ENCODE assay signal across 8 mouse cellular contexts in genomic region chr1:25510321-25511055, GRCm38 (mm10).
DNase-seq lines count a peak whose midpoint lies in the region; ATAC-seq and TF ChIP-seq lines count a peak whose summit lies in the region.

No protein-coding gene starts in this region.

- H3K4me3 ChIP-seq in kidney, adult 2 months (ENCODE audit: insufficient read depth, low read depth, low read length), result no peak overlapping the region
- no peak overlapping the region for H3K4me3 ChIP-seq in stomach, postnatal 0 days (ENCODE audit: low read depth, low read length)

- no peak overlapping the region for H3K4me2 ChIP-seq in stomach, postnatal 0 days (replicated peaks; ENCODE audit: low read depth)

- ATAC-seq in common myeloid progenitor, adult 5-6 weeks (replicated peaks; ENCODE audit: low read depth, poor library complexity, severe bottlenecking), result peak; percentile 82
- peak; percentile 35 for ATAC-seq in inflammation-experienced regulatory T-cells, adult 6 months
- no peak for ATAC-seq in stomach, postnatal 0 days (ENCODE audit: low FRiP score, low TSS enrichment)
- ATAC-seq in CD4-positive, CD25-positive, alpha-beta regulatory T cell, adult 4 months, result no peak

- TF ChIP-seq POLR2A in kidney, adult 2 months (IDR thresholded peaks at IDR 0.05; ENCODE audit: low read depth, low read length), result no peak

- H3K27ac ChIP-seq in kidney, adult 2 months (ENCODE audit: insufficient read depth, low read depth, low read length), result no peak overlapping the region
- H3K27ac ChIP-seq in stomach, postnatal 0 days (replicated peaks), result no peak overlapping the region

- TF ChIP-seq EP300 in stomach, postnatal 0 days (optimal IDR thresholded peaks at IDR 0.05), result no peak

- DNase-seq in kidney, adult 2 months, result no peak
- no peak for DNase-seq in kidney, adult 8-10 months
- peak; percentile 60 for DNase-seq in MN1 (ENCODE audit: low spot score)
- no peak for DNase-seq in stomach, postnatal 0 days (ENCODE audit: low spot score)
- DNase-seq in left cerebral cortex, adult 9 months (ENCODE audit: low spot score in 2 of 2), result no peak

- no peaks in the 10 kb centered on the region for H3K27me3 ChIP-seq in kidney, adult 2 months (replicated peaks; ENCODE audit: control insufficient read depth, insufficient read depth, low read length)
- no peaks in the 10 kb centered on the region for H3K27me3 ChIP-seq in stomach, postnatal 0 days (ENCODE audit: control insufficient read depth, insufficient read depth, low read length)

- no peak overlapping the region for H3K9ac ChIP-seq in stomach, postnatal 0 days (ENCODE audit: low read length)

- no peaks in the 10 kb centered on the region for H3K9me3 ChIP-seq in stomach, postnatal 0 days (ENCODE audit: control insufficient read depth, low read length)

- no peaks in the 10 kb centered on the region for H3K4me1 ChIP-seq in kidney, adult 2 months (ENCODE audit: control insufficient read depth, insufficient read depth, low read length)
- H3K4me1 ChIP-seq in stomach, postnatal 0 days (replicated peaks; ENCODE audit: control insufficient read depth, insufficient read depth), result no peaks in the 10 kb centered on the region

- no peaks in the 10 kb centered on the region for H3K36me3 ChIP-seq in kidney, adult 2 months (ENCODE audit: control insufficient read depth, insufficient read depth, low read length)
- no peaks in the 10 kb centered on the region for H3K36me3 ChIP-seq in stomach, postnatal 0 days (ENCODE audit: control insufficient read depth, insufficient read depth, low read length)

- WGBS in kidney, adult 2 months, result 56% methylated on average over 10 of the region's 10 CpGs
- 65% methylated on average over 10 of the region's 10 CpGs for WGBS in stomach, postnatal 0 days

- TF ChIP-seq CTCF in kidney, adult 2 months (conservative IDR thresholded peaks at IDR 0.05; ENCODE audit: insufficient read depth, insufficient read length, low read depth, low read length), result peak; percentile 34; the same call in 1 of the 2 replicates
- TF ChIP-seq CTCF in stomach, postnatal 0 days (IDR thresholded peaks at IDR 0.05; ENCODE audit: low read depth), result peak; percentile 88

Comparison
In these comparisons a context has a peak if more than half of its experiments do, and no peak if none do; other contexts are left out.
1. ATAC-seq: peak in common myeloid progenitor, adult 5-6 weeks (single experiment) and inflammation-experienced regulatory T-cells, adult 6 months (single experiment); none in stomach, postnatal 0 days (single experiment) and CD4-positive, CD25-positive, alpha-beta regulatory T cell, adult 4 months (single experiment).